Mouse (Mus musculus): ENCODE measurements around the gene Sdhaf1.
A peak's percentile ranks its signal among the peaks of the same experiment; 100 is the strongest.

The Sdhaf1 gene

DNA sequence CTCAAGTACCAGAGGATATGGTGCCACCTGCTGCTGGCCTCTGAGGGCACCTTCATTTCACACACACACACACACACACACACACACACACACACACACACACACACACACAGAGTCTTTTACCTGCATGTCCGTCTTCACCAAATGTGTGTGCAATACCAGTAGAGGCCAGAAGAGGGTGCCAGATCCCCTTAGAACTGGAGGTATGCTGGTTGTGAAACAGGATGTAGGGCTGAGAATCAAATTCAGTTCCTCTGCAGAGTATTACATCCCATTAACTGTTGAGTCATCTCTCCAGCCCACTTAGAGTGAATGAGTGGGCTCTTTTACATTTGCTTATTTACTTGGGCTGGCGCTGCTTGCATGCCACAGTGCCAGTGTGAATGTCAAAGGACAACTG is 1.7 kb upstream of the Sdhaf1 start:
- no peak for DNase-seq (ENCODE audit: low spot score)

GRCm38 (mm10) chr7:30324300-30324944 is 727 bp upstream of the Sdhaf1 start:
- no peak for DNase-seq (ENCODE audit: low spot score)

DNA sequence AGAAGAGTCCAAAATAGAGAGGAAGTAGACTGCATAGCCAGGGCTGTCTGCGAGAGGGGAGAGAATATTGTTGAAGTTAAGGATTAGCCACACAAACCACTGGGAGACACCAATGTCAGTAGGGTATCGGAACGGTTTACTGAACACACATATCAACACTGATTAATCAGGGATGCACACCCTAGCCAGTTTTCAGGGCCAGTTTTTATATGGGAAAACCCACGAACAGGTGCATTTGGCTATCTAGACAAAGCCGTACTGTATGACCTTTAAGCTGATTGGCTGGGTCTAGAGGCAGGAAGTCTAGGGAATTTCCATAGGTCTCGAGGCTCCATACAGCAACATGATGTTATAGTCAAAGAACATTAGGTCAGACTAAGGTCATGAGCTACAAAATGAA is 830 bp downstream of the Sdhaf1 start:
- DNase-seq (ENCODE audit: low spot score), result no peak

GRCm38 (mm10) chr7:30322285-30322667 is 1.4 kb downstream of the Sdhaf1 start:
- peak; percentile 99 for DNase-seq (ENCODE audit: low spot score)

DNA sequence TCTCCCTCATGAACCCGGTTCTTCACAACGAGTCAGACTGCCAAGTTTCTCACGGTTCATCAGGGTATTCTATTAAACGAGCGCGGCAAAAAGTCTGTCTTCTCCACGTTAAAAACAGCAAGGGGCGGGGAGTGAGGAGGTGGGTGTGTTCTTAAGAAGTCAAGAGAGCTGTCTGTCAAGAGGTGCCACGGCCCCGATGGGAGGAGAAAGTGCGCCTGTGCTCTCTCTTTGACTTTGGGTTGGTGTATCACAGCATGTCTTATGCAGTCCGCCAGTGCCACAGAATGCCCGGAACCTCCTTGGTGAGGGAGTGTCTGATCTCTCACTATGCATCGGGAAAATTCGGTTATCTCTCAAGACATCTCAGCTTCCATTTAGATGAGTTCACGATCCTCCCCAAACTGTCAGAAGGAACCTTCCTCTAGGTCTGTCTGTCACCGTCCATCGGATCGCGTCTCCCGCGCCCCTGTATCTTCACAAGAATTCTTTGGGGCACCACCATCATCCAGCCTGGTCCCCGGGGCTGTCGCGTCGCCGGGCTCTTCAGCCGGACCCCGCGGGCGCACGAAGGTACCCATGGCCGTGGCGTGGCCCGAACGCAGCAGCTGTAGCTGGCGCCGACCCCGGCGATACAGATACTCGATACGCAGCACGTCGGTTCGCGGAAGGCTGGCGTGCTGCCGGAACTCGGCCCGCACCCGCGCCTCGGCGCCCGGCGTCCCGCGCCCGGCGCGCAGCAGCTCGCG is 2.0 kb downstream of the Sdhaf1 start, which contains the start of gene E130208F15Rik:
Gene E130208F15Rik (plus strand): TSS at position 202 of the 746 bp plus-strand sequence.
- DNase-seq (ENCODE audit: low spot score), result peak; percentile 73

- DNase-seq (ENCODE audit: low spot score), result no peak
These were observed 2.7 kb downstream of the Sdhaf1 start for GRCm38 (mm10) chr7:30320946-30321345.

DNA sequence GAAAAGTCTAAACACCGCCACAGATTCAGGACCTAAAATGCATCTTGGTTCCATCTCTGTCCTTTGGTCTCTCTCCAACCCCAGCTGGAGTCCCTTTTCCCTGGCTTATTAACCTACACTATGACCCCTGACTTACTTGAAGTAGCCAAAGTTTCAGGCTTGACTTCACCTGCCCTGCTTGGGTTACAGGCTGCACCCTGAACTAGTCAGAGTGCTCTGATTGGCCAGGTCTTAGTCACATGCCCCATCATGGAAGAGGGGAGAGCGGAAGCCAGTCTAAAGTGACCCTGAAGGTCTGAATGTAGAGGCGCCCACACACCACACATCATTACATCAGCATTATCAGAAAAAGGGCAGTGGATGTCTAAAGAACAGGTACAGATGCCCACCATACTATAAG is 5.6 kb downstream of the Sdhaf1 start:
- no peak for DNase-seq (ENCODE audit: low spot score)

DNA sequence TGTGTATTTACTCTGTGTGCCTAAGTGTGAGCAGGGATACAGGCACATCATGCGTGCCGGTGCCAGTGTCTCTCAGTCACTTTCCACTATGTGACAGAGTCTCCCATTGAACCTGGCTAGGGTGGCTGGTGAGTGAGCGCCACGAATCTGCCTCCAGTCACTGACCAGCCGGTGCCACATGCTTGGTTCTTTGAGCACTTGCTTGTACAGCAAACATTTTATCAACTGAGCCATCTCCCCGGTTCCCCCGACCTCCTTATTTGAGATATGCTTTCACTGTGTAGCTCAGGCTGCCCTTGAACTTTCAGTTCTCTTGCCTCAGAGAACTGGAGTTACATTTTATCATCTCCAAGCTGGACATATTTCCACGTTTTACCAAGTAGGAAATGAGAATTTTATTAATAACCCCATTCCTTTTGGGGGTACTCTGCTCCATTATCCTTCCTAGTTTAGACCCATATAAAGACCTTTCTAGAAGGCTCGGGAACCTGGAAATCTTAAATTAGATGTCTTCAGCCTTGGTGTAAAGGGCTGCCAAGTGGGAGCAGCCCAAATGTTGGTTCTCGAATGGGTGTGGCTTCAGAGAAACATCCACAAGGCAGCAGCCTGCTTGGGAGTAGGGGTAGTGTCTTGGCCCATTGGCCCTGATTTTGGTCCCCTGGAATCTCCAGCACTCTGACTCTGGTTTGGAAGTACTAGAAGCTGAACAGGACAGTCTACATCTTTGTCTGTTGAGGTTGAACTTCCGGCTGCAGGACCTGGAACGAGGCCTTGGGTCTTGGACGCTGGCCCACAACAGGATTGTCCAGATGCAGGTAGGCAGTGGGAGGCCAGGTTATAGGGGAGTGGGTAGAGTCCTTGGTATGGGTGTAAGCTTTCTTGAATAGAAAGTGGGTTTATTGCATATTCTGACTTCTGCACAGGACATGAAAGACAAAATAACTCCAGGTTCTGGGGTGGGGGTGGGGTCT is 7.9 kb downstream of the Sdhaf1 start:
- DNase-seq (ENCODE audit: low spot score), result no peak

DNA sequence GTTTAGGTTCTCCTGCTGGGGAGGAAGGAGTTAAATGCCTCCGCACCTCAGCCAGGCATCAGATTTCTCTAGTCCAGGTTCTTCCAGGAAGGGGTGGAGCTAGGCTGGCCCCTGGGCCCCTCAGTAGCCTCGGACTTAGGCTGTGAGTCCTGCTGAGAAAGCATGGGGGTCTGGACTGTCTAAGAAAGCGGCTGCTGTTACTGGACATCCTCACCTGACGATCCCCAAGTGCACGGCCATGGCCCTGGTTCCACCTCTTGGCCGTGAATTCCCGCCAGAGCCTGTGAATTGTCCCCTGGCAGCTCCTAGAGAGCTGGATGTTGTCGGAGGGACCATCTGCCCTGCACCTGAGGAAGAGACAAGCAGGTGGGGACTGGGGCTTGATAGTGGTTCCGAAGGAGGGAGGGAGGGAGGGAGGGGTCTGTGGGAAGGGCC is 9.0 kb downstream of the Sdhaf1 start, which contains the start of gene Syne4:
Gene Syne4 (plus strand): TSS at position 87 of the 435 bp plus-strand sequence.
- DNase-seq (ENCODE audit: low spot score), result no peak

DNA sequence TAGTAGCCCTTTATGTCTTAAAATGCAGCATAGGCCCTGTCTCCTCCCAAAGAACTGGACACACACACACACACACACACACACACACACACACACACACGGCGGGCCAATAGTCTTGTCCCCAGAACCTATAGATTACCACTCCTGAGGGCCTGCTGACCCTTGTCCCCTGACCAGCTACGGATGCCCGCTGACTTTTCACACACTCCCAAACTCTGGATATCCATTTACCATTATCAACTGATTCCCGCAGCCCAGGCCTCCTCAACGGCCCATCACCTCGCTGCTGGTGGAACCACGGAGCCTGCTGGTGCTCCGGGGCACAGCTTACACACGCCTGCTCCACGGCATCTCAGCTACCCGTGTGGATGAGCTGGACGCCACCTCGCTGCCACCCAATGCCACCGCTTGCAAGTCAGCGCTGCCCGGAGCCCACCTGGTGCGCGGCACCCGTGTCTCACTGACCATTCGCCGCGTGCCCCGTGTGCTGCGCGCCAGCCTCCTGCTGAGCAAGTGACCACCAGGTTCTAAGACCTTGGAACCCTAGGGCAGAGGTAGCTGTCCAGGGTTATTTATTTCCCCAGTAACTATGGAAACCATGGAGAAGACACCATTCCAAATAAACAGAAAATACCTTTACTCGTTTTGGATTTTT is 9.9 kb downstream of the Sdhaf1 start:
- no peak for DNase-seq (ENCODE audit: low spot score)

GRCm38 (mm10) chr7:30310136-30310535 is 13.6 kb downstream of the Sdhaf1 start:
- DNase-seq (ENCODE audit: low spot score), result no peak

DNA sequence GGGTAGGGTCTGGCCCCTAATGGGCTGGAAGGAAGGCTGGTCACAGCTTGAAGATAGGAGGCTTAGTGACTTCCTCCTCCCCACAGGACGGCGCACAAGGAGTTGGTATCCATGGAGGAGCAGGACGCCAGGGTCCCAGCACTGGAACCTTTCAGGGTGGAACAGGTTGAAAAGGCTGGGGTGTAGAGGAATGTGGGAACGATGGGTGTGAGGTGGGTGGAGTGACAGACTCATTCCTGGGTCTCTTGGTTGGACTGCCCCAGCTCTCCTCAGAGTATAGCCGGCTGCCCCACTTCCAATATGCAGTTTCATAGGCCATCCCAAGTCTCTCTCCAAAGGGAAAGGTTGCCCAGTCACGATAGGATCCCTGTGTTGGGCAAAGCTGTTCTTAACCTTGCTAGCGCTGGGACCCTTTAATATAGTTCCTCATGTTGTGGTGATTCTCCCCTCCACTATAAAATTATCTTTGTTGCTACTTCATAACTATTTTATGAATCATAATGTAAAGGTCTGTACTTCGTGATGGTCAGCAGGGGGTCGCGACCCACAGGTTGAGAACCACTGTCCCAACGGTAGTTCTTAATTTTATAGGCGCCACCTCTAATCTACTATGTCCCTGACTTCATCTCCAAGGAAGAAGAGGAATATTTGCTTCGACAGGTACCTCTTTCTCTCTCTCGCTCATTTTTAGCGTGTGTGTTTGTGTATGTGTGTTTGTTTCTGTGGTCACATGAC is 14.1 kb downstream of the Sdhaf1 start:
- no peak for DNase-seq (ENCODE audit: low spot score)

GRCm38 (mm10) chr7:30308076-30309005 is 15.4 kb downstream of the Sdhaf1 start, which contains the start of gene Alkbh6:
Alkbh6 (plus strand) TSS chr7:30308717.
- peak; percentile 92 for DNase-seq (ENCODE audit: low spot score)

- no peak for DNase-seq (ENCODE audit: low spot score)
These were observed 17.5 kb downstream of the Sdhaf1 start for GRCm38 (mm10) chr7:30306083-30306779.

- no peak for DNase-seq (ENCODE audit: low spot score)
These were observed 22.8 kb downstream of the Sdhaf1 start for GRCm38 (mm10) chr7:30300914-30301313.

- DNase-seq (ENCODE audit: low spot score), result no peak
These were observed 26.4 kb downstream of the Sdhaf1 start for GRCm38 (mm10) chr7:30297266-30297665.

- no peak for DNase-seq (ENCODE audit: low spot score)
These were observed 26.9 kb downstream of the Sdhaf1 start for GRCm38 (mm10) chr7:30296816-30297215.

DNA sequence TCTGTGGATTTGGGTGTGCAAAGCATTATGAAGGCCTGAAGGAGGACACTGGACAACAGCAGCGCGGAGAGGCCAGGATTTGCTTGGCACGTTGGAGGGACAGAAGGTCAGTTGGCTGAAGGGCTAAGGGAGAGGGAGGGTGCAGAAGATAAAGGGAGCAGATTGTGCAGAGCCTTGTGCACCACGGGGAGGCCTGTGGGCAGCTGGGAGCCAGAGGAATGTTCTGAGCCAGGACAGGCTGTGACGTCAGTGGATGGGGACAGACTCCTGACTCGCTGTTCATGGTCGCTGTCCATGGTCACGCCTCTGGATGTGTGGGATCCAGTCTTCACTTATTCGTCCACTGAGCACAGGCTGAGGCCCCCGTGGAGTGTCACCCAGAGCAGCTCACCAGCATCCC is 28.6 kb downstream of the Sdhaf1 start:
- peak; percentile 82 for DNase-seq (ENCODE audit: low spot score)

- no peak for DNase-seq (ENCODE audit: low spot score)
These were observed 29.4 kb downstream of the Sdhaf1 start for GRCm38 (mm10) chr7:30294296-30294695.

Measured in testis, postnatal 14 days (tissue).